Mouse (Mus musculus): ENCODE measurements around the gene Tnpo1.
A peak's percentile ranks its signal among the peaks of the same experiment; 100 is the strongest.

Tnpo1 gene

DNA sequence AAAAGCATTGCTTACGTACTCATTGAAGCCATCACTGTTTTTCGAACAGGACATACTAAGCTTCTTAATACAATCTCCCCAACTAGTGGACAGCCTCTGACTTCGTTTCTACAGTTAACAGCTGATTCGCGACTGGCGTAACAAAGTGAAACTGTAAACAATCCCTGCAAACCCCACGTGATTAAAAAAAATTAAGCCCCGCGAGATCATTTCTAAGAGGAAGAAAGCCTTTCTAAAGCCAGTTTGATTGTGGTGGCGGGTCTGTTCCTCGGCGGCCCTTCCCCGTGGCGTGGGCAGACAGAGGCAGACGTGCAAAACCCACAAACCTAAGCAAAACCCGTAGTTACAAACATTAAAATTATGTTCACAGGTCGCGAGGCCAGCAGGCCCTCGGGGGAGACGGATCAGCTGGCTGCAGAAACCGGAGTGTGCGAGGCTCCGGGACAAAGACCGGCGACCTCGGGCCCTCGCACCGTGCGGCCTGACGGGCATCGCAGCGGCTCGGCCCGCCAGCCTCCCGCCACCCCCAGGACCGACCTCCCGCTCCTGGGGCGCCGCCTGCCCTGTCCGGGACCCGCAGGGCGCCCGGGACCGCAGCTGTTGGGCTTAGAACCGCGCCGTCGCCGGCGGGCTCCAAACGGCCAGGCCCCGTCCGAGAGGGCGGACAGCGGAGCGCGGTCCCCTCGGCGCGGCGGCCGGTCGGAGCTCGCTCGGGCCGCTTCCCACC lies 535 bp downstream of the Tnpo1 start:
- DNase-seq (ENCODE audit: low spot score) = no peak

DNA sequence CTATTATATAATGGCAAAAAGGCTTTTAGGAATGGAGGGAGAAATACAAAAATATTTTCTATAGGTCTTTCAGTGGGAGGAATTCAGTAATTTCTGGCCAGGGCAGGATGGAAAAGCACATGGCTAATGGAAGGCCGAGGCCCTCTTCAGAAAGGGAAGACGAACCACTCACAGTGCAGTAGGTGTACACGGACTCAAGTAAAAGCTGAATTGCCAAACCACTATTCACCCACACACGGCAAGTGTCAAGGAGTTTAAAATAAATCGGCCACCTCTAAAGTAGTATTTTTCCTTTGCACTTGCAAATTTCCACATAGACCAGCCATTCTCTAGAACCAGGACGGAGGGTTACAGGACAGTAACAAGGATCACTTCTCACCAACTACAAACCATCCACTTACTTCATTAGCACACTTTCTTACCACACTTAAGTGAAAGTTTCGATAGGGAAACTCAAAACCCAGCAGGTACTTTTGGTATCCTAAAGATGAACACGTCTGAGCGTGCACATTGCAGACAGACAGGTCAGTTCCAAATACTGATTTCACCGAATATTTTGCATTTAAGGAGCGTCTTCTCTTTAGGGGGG lies 1.2 kb downstream of the Tnpo1 start:
- no peak for DNase-seq (ENCODE audit: low spot score)

GRCm38 (mm10) chr13:98922806-98923205 lies 3.4 kb downstream of the Tnpo1 start:
- DNase-seq (ENCODE audit: low spot score) = no peak

- DNase-seq (ENCODE audit: low spot score) = no peak
Observed at GRCm38 (mm10) chr13:98921276-98921675, 4.9 kb downstream of the Tnpo1 start.

DNA sequence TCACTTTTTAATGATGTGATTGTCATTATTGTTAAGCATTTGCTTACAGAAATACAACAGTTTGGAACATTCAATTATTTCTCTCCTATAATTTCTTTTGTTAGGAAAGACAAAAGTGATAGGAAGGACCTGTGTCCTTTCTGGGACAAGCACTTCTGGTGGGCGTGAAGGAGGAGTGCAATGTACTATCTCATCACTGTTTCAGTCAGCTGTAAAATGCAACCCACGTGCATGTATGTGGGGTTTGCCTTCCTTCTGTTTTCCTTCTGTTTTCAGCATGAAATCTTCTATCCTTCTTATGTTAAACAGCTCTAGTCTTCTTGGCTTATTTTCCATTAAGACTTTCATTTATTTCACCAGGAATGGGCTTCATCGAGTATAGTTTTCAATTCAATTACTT lies 5.9 kb downstream of the Tnpo1 start:
- no peak for DNase-seq (ENCODE audit: low spot score)

GRCm38 (mm10) chr13:98919695-98920094 lies 6.5 kb downstream of the Tnpo1 start:
- DNase-seq (ENCODE audit: low spot score) = no peak

GRCm38 (mm10) chr13:98917851-98918250 lies 8.3 kb downstream of the Tnpo1 start:
- DNase-seq (ENCODE audit: low spot score) = no peak

- DNase-seq (ENCODE audit: low spot score) = no peak
Observed at GRCm38 (mm10) chr13:98915591-98915990, 10.6 kb downstream of the Tnpo1 start.

DNA sequence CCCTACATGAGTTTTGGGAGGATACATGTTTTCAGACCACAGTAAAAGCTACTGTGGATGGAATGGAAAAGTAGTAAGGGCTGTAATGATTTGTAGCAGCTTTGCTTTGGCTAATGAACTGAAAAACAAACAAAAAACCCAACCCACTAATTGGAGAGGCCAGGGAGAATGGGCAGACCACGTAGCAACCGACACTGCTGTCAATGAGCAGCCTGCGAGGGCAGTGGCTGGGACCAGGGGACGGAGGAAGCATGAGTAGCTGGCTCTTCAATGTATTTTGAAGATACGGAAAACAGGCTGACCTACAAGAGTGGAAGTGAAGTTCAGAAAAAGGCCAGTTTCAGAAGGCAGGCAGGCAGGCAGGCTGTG lies 11.4 kb downstream of the Tnpo1 start:
- DNase-seq (ENCODE audit: low spot score) = no peak

- DNase-seq (ENCODE audit: low spot score) = no peak
Observed at GRCm38 (mm10) chr13:98914010-98914843, 12.0 kb downstream of the Tnpo1 start.

- DNase-seq (ENCODE audit: low spot score) = no peak
Observed at GRCm38 (mm10) chr13:98913196-98913595, 13.0 kb downstream of the Tnpo1 start.

DNA sequence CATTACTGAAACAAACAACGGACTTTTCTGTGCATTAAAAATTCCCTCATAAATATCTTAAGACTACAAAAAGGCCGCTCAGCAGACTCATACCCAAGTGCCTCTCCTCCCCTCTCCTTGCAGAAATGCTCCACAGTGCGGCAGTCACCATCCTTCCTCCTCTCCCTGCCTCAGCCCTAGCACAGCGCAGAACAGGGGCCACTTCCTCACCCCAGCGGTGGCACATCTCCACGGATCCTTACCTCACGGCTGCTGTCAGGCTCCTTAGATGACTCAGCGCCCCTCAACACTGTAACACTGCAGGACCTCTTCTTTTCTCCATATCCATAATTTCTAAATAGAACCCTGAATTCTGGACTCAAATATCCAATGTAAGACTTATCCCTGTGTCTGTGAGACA lies 13.6 kb downstream of the Tnpo1 start:
- no peak for DNase-seq (ENCODE audit: low spot score)

GRCm38 (mm10) chr13:98910801-98911200 lies 15.4 kb downstream of the Tnpo1 start:
- no peak for DNase-seq (ENCODE audit: low spot score)

GRCm38 (mm10) chr13:98904608-98905007 lies 21.6 kb downstream of the Tnpo1 start:
- no peak for DNase-seq (ENCODE audit: low spot score)

DNA sequence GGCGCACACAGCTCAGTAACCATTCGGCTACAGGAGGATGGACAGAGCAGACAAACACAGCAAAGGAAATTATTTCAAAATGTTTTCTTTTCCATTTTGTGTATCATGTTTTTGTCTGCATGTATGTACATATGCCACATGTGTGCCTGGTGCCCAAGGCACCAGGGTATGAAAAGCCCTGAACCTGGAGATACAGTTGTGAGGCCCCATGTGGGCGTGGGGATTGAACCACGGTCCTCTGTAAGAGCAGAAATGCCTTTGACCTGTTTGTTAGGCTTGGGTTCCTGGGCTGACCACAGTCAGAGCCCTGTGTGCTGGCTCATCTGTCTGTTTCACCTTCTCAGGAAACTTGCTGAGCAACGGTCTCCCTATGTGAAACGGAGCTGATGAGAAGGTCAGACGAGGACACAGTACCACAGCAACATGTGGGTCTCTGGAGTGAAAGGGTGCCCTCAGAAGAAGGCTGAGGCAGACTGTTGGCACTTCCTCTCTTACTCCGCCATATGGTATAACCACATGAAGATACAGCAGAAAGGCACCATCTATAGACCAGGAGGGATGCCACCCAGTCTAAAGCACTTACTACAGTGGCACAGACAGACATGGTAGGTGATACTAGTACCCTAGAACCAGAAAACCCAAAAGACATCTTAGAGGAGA lies 23.7 kb downstream of the Tnpo1 start:
- DNase-seq (ENCODE audit: low spot score) = no peak

GRCm38 (mm10) chr13:98899550-98899949 lies 26.6 kb downstream of the Tnpo1 start:
- no peak for DNase-seq (ENCODE audit: low spot score)

GRCm38 (mm10) chr13:98897577-98897976 lies 28.6 kb downstream of the Tnpo1 start:
- no peak for DNase-seq (ENCODE audit: low spot score)

DNA sequence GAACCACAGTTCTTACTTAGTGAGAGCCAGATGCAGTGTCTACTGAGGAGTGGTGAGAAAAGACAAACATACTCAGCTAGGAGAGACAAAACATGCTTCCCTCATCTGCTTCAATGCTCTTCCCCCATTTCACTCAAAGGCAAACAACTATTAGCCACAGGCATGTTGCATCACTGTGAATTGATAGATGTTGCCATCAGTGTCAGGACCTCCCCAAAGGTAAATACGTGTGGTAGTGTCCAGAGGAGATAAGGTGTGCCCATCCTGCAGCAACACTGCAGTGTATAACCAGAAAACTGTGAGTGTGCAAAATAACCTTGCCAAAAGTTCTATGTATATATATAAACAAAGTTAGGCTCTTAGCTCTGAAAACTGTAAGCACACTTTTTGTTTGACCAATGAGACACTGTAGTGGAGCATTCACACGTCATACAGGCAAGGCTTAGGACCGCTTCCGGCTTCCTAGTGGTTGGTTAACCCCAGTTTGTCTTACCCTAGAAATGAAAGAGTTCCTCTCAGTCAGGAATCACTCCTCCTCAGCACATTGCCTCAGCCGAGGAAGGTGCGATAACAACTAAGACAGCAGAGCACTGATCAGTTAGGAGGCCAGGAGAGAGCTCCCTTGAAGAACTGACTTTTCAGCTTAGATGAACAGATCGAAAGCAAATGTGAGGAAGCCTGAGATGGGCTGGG lies 29.6 kb downstream of the Tnpo1 start:
- no peak for DNase-seq (ENCODE audit: low spot score)

GRCm38 (mm10) chr13:98896013-98896412 lies 30.2 kb downstream of the Tnpo1 start:
- no peak for DNase-seq (ENCODE audit: low spot score)

GRCm38 (mm10) chr13:98894900-98895299 lies 31.3 kb downstream of the Tnpo1 start:
- DNase-seq (ENCODE audit: low spot score) = no peak

DNA sequence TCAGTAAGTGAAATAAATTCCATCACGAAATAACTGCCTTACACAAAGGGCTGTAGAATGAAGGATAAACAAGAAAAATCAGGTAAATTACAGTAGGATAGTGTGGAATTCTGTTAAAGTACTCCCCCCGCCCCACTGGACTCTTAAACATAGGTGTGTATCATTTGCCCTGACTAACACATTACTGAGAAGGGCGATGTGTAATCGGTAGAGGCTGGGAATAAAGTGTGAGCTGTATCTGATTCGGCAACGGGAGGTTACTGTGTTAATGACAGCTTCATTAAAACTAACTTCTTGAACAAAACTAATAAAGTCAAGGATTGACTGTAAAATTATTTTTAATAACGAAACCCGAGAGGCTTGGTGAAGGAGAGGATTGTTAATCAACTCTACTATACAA lies 34.7 kb downstream of the Tnpo1 start:
- no peak for DNase-seq (ENCODE audit: low spot score)

GRCm38 (mm10) chr13:98890871-98891219 lies 35.3 kb downstream of the Tnpo1 start:
- peak; percentile 86 for DNase-seq (ENCODE audit: low spot score)

Measured in testis, postnatal 10 days (tissue).